Mouse (Mus musculus) intestine, embryonic 14.5 days (tissue): ENCODE measurements at regions not wholly inside any gene's neighbourhood (a gene's known extent, or its start where the extent isn't known, plus 50 kb on each side); places are given as distances from the start of the nearest gene placed in this dataset.

Source experiments
- ATAC-seq: fragments of 200-750 bp; cut with Nextera tagmentation; replicated peaks from 2 replicates; pipeline ENCODE4 v1.8.0; 2017; ENCODE audit warnings: low read depth, moderate number of reproducible peaks, moderate TSS enrichment, moderate library complexity; ENCODE audit not compliant: low FRiP score, low TSS enrichment
- DNase-seq: peaks from one replicate; pipeline ENCODE4 v3.0.0-alpha.2; 2018; ENCODE audit warnings: low spot score
- H3K27ac ChIP-seq: fragments of 300-500 bp; sonication (generic); 2 replicates; pipeline ENCODE4 v1.5.1; 2014; ENCODE audit warnings: low read depth, mild to moderate bottlenecking, control low read depth
- H3K27me3 ChIP-seq: fragments of 300-500 bp; sonication (generic); replicated peaks from 2 replicates; pipeline ENCODE4 v1.6.1; 2014; ENCODE audit warnings: low read length, control low read depth; ENCODE audit not compliant: control insufficient read depth, insufficient read depth
- H3K36me3 ChIP-seq: fragments of 300-500 bp; sonication (generic); 2 replicates; pipeline ENCODE4 v1.6.1; 2014; ENCODE audit warnings: low read length, control low read depth; ENCODE audit not compliant: control insufficient read depth, insufficient read depth
- H3K4me1 ChIP-seq: fragments of 300-500 bp; sonication (generic); replicated peaks from 2 replicates; pipeline ENCODE4 v1.6.1; 2014; ENCODE audit warnings: low read length, control low read depth, mixed read lengths; ENCODE audit not compliant: control insufficient read depth, insufficient read depth
- H3K4me2 ChIP-seq: fragments of 300-500 bp; sonication (generic); 2 replicates; pipeline ENCODE4 v1.6.1; 2014; ENCODE audit warnings: low read length
- H3K4me3 ChIP-seq: fragments of 300-500 bp; sonication (generic); 2 replicates; pipeline ENCODE4 v1.5.1; 2014; ENCODE audit warnings: low read depth, low read length, control low read depth, mixed read lengths
- H3K9ac ChIP-seq: fragments of 300-500 bp; sonication (generic); 2 replicates; pipeline ENCODE4 v1.6.1; 2014; ENCODE audit warnings: mild to moderate bottlenecking, low read length
- H3K9me3 ChIP-seq: fragments of 300-500 bp; sonication (generic); 2 replicates; pipeline ENCODE4 v1.6.1; 2016; ENCODE audit warnings: low read length, control low read depth; ENCODE audit not compliant: control insufficient read depth
- WGBS: fragments of 180-500 bp; shearing (Covaris S2); extraction: QIAGEN DNeasy Blood & Tissue Kit; methylation state at CpG from one replicate; pipeline ENCODE4 v1.1.7; 2014; 5-methylcytosine and 5-hydroxymethylcytosine counted together

DNA sequence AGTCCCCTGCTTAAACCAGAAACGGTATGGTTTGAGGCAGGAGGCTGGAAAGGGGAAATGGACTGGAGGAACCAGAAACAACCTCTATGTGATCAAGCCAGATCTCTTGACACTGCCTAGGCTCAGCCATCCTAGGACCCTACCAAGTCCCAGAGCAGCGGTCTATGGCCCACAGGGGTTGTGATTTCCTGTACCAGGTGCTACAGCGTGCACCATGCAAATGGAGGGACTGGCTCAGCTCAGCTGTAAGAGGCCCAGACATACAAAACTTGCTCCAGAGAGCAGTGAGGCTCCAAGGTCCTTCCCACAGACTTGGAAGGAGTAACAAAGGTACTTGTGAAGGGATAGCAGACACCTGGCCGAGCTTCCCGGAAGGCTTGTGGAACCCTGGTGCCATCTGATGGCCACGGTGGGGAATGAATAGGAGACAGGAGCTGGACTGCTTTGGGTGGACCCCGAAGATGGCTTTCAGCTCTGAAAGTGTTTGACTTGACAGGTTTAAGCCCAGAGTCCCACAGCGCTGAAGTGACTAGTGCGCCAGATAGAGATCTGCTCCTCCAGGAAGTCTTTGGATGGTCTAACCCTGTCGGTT lies 1120.5 kb downstream of the Mrps31 start:
- WGBS = 48% methylated on average over 10 of the region's 10 CpGs
- ATAC-seq = no peak; the same call in 1 of the 2 replicates
- H3K4me3 ChIP-seq = no peak overlapping the region
- no peak overlapping the region for H3K4me2 ChIP-seq
- H3K27me3 ChIP-seq = no peaks in the 10 kb centered on the region
- H3K27ac ChIP-seq = no peak overlapping the region
- no peaks in the 10 kb centered on the region for H3K4me1 ChIP-seq
- no peak overlapping the region for H3K9ac ChIP-seq
- H3K9me3 ChIP-seq = no peaks in the 10 kb centered on the region
- H3K36me3 ChIP-seq = no peaks in the 10 kb centered on the region
- DNase-seq = peak; percentile 75

DNA sequence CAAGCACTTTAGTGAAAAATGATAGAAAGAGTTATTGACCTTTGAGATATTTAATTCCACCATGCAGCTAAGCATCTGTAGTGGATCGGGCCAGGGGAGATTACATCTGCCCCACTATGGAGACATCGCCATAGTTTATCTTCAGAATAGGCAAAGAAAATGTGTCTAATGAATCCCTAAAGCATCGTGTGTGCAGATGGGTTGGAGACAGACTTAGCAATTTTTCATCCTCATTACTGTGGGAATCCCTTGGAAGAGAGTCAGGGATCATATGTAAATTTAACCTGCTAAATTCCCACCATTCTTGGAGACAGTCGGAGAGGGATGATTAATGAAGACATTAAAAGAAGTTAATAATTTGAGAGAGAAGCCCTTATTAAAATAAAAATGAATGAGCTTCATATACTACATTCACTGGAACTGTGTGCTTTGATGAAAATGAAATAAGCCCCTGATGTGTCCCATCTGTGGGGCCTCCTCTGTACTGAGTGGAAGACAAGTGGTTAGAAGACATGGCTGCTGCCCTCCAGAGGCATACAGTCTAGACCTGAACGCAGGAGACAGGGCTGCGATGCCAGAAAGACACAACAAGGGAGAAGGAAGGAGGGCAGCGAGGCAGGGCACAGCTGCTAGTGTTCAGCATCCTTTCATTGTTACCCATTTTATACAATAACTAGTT lies 1126.7 kb downstream of the Mrps31 start:
- H3K9me3 ChIP-seq = no peaks in the 10 kb centered on the region; the same call in 1 of the 2 replicates
- ATAC-seq (no peak), DNase-seq (no peak)

DNA sequence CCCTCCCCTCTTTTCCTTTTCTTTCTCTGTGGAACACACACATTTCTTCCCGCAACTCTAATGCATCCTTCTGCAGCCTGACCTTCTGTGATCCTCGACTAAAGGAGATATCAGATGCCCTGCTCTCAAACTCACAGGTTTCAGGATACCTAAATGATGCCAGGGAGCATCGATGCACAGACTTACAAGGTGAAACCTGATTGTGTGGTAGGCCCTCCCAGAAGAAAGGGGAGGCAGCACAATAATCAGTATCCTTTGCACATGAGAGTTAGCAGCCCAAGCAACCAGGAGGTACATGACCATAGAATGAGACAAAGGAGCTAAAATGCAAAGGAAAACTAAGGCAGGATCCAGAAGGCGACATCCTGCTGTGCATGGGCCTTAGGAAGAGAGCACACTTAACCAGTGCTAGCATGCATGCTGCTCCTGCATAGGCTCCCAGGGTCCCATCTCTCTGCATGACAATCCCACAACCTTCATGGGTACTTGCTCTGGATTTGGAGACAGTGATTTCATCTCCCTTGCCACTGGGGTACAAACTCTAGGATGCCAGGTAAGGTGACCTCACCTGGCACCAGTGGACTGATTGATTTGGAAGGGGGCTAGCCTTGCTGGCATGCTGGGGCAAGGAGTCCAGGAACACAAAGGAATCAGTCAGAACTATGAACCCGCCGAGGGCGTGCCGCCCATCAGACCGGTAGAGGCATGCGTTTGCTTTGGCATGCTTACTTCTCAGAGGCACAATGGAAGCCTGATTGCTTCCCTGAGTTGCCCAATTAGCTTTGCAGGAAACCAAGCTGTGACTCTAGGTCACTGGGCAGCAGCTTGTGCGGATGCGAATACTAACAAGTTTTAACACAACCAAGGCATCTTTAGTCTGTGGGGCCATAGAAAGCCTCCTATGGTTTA lies 1142.7 kb downstream of the Mrps31 start:
- no peak overlapping the region for H3K4me2 ChIP-seq
- no peaks in the 10 kb centered on the region for H3K9me3 ChIP-seq
- H3K27ac ChIP-seq = no peak overlapping the region
- no peaks in the 10 kb centered on the region for H3K27me3 ChIP-seq
- no peaks in the 10 kb centered on the region for H3K4me1 ChIP-seq
- 81% methylated on average over 11 of the region's 12 CpGs for WGBS
- DNase-seq (no peak), ATAC-seq (no peak)
- H3K36me3 ChIP-seq = no peaks in the 10 kb centered on the region
- H3K4me3 ChIP-seq = no peak overlapping the region
- no peak overlapping the region for H3K9ac ChIP-seq

More for the DNA sequence above, 1126.7 kb downstream of the Mrps31 start:
- Histone ChIP-seq H3K27me3 (no peaks in the 10 kb centered on the region), H3K36me3 (no peaks in the 10 kb centered on the region), H3K4me1 (no peaks in the 10 kb centered on the region), H3K4me3 (no peak overlapping the region), H3K27ac (no peak overlapping the region), H3K9ac (no peak overlapping the region), H3K4me2 (no peak overlapping the region)
- 73% methylated on average over 7 of the region's 7 CpGs for WGBS

DNA sequence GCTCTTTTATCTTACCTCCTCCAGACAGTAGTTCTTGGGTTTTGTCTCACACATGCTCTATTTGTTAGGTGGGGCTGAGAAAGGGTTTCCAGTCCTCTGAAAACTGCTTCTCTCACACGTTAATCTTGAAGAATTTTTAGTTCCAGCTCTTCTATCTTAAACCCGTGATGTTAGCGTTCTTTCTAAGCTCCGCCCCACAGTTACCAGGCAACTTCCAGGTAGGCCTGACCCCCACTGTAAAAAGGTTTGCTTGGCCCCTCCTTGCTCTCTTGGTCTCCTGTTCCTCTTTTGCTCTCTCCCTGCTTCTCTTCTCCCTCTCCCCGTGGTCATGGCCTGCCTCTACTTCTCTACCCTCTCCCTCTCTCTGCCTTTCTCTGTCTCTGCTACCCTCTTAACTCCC lies 1149.7 kb downstream of the Mrps31 start:
- Histone ChIP-seq H3K27me3 (no peaks in the 10 kb centered on the region), H3K27ac (no peak overlapping the region), H3K4me3 (no peak overlapping the region), H3K9ac (no peak overlapping the region), H3K4me1 (no peaks in the 10 kb centered on the region), H3K36me3 (no peaks in the 10 kb centered on the region), H3K4me2 (no peak overlapping the region), H3K9me3 (no peaks in the 10 kb centered on the region)
- DNase-seq = no peak
- no peak for ATAC-seq
- WGBS = 85% methylated on average over 5 of the region's 5 CpGs

DNA sequence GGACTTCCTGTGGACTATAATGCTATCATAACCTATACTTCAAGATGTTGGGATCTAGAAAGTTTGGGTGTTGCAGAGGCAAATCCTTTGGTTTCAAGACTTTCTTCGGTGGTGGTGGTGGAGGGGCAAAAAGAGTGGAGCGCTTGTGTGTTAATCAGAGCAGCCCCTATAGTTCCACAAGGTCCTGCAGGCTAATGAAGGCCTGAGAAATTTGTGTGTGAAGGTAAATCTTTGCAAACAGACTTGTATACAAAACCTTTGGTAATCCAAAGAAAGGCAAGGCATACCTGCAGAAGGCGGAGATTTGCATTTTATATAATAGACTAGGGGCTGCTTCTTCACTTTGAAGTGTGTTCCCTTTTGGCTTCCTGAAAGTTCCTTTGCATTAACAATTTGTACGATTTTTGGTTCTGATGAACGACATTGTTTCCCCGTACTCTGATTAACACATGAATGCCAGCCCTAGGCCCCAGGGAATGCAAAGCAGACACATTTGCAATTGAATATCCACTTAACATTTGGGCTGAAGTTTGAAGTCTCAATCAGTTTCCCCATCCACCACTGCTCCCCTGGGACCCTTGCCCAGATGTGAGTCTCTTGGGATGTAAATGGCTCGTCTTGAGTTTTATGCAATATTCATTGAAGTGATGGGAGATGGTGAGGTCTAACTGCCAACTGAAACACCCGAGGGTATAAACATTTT lies 1150.7 kb downstream of the Mrps31 start:
- Histone ChIP-seq H3K27me3 (no peaks in the 10 kb centered on the region), H3K36me3 (no peaks in the 10 kb centered on the region), H3K9ac (no peak overlapping the region), H3K9me3 (no peaks in the 10 kb centered on the region), H3K27ac (no peak overlapping the region), H3K4me1 (no peaks in the 10 kb centered on the region), H3K4me2 (no peak overlapping the region), H3K4me3 (no peak overlapping the region)
- ATAC-seq = no peak
- DNase-seq = no peak
- 46% methylated on average over 8 of the region's 8 CpGs for WGBS

DNA sequence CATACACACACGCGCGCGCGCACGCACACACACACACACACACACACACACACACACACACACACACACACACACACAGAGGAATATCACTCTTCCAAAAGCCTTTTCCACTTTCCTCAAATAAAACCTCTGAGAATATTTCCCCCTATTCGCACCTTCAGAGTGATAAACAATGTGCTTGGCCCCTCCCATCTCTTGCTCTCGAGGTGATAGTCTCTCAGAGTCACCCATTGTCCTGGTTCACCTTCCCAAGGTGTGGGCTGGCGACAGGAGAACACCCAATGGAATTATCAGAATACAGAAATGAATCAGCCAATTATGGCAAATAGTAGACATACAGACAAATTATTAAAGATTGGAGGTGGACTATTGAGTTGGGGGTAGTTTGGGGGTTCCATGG lies 1151.3 kb downstream of the Mrps31 start:
- Histone ChIP-seq H3K9ac (no peak overlapping the region), H3K9me3 (no peaks in the 10 kb centered on the region), H3K4me3 (no peak overlapping the region), H3K27ac (no peak overlapping the region), H3K4me1 (no peaks in the 10 kb centered on the region), H3K4me2 (no peak overlapping the region), H3K36me3 (no peaks in the 10 kb centered on the region), H3K27me3 (no peaks in the 10 kb centered on the region)
- no peak for DNase-seq
- no peak for ATAC-seq
- 40% methylated on average over 9 of the region's 9 CpGs for WGBS

DNA sequence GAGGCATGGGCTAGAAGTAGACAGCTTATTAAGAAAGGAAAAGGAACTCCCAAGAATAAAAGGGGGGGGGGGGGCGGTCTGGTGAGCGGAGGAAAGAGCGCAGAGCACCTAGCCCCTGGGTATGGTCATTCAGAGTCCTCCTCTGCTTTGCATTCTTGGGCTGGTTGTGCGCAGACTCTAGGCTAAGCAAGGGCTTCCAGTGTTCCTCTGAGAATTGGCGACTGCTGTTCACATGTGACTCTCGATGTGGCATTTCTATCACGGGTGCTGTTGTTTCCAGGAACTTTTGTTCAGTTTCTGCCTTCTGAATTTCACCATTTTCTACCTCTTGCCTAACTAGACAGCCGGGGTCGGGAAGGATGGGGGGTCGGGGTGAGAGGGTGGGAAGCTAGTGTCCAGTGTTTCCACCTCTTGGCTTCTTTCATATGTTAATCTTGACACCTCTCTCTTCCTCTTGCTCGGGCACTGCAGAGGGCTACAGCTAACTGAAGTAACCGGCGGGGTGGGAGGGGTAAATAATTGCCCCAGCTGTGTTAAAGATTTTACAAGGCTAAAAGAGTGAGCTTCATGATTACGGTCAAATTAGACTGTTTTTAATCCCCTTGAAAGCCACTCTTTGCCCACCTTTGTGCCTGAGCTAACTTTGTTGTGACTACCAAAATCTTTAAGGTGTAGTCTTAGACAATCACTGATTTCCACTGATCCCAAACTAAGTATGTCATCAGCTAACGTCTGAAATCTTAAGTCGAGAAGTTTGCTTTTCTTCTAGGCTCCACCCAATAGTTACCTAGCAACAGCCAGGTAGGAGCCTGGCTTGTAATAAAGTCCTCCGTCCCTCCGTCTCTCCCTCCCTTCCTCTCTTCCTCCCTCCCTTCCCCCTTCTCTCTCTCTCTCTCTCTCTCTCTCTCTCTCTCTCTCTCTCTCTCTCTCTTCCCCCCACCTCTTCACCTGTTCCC lies 1152.2 kb downstream of the Mrps31 start:
- Histone ChIP-seq H3K4me1 (no peaks in the 10 kb centered on the region), H3K27me3 (no peaks in the 10 kb centered on the region), H3K4me2 (peak overlapping the region; percentile 31), H3K27ac (no peak overlapping the region), H3K9ac (no peak overlapping the region), H3K36me3 (no peaks in the 10 kb centered on the region), H3K4me3 (no peak overlapping the region), H3K9me3 (no peaks in the 10 kb centered on the region)
- no peak for DNase-seq
- WGBS = 10% methylated on average over 18 of the region's 18 CpGs
- no peak for ATAC-seq
